Mouse (Mus musculus): ENCODE data around the gene Rgs7.

GRCm38 (mm10) chr1:175174918-175175675 is 317.2 kb downstream of the Rgs7 start:
- TF ChIP-seq POLR2A (IDR thresholded peaks at IDR 0.05; ENCODE audit: low read depth, low read length), result no peak
- no peak for TF ChIP-seq CTCF (conservative IDR thresholded peaks at IDR 0.05; ENCODE audit: insufficient read depth, insufficient read length, low read depth, low read length)
